Mouse (Mus musculus) lung, postnatal 0 days (tissue): ENCODE results near the gene Gm10722. TPM values are rescaled to one million over a fixed set of nuclear protein-coding genes. Genes with fewer than 3 reads are reported as not detected.
A peak's percentile ranks its signal among the peaks of the same experiment; 100 is the strongest.
"Not testable (repeated sequence)": the region's sequence is repeated elsewhere in the genome, so short reads cannot be mapped to it uniquely, and the experiment has no call there.

Source experiments
- ATAC-seq: fragments of 200-750 bp; cut with Nextera tagmentation; 2 replicates; pipeline ENCODE4 v1.8.0; 2017; ENCODE audit warnings: moderate library complexity
- DNase-seq: peaks from one replicate; pipeline ENCODE4 v3.0.0-alpha.2; 2016; ENCODE audit warnings: low spot score
- H3K27ac ChIP-seq: fragments of 300-500 bp; sonication (generic); 2 replicates; pipeline ENCODE4 v1.5.1; 2014; ENCODE audit warnings: antibody characterized with exemption, mild to moderate bottlenecking, low read length, mixed read lengths
- H3K27me3 ChIP-seq: fragments of 300-500 bp; sonication (generic); replicated peaks from 2 replicates; pipeline ENCODE4 v1.6.1; 2014; ENCODE audit warnings: low read length, mixed read lengths; ENCODE audit not compliant: insufficient read depth
- H3K36me3 ChIP-seq: fragments of 300-500 bp; sonication (generic); 2 replicates; pipeline ENCODE4 v1.6.1; 2014; ENCODE audit warnings: low read length, mixed read lengths; ENCODE audit not compliant: insufficient read depth
- H3K4me1 ChIP-seq: fragments of 300-500 bp; sonication (generic); 2 replicates; pipeline ENCODE4 v1.6.1; 2014; ENCODE audit warnings: antibody characterized with exemption, low read depth, low read length, mixed read lengths; ENCODE audit not compliant: insufficient read depth
- H3K4me2 ChIP-seq: fragments of 300-500 bp; sonication (generic); replicated peaks from 2 replicates; pipeline ENCODE4 v1.6.1; 2014; ENCODE audit warnings: low read depth, mild to moderate bottlenecking, low read length, moderate library complexity, mixed read lengths
- H3K4me3 ChIP-seq: fragments of 300-500 bp; sonication (generic); 2 replicates; pipeline ENCODE4 v1.5.1; 2014; ENCODE audit warnings: low read depth, low read length
- H3K9ac ChIP-seq: fragments of 300-500 bp; sonication (generic); replicated peaks from 2 replicates; pipeline ENCODE4 v1.6.1; 2014; ENCODE audit warnings: low read depth, mild to moderate bottlenecking
- H3K9me3 ChIP-seq: fragments of 300-500 bp; sonication (generic); 2 replicates; pipeline ENCODE4 v1.6.1; 2016; ENCODE audit warnings: low read length, mixed read lengths
- WGBS: fragments of 180-500 bp; shearing (Covaris S2); extraction: QIAGEN DNeasy Blood & Tissue Kit; methylation state at CpG from one replicate; pipeline ENCODE4 v1.1.7; 2014; 5-methylcytosine and 5-hydroxymethylcytosine counted together
- polyA plus RNA-seq: library from polyadenylated mRNA; unstranded; fragments of >200 nt; fragmentation: Nextera tagmentation; extraction: Ambion mirVana; gene quantifications from 2 replicates; pipeline ENCODE4 v1.2.1, GENCODE M21; 2015

Gm10722 gene
- polyA plus RNA-seq, 1 experiment from 2014 or later = not detected

DNA sequence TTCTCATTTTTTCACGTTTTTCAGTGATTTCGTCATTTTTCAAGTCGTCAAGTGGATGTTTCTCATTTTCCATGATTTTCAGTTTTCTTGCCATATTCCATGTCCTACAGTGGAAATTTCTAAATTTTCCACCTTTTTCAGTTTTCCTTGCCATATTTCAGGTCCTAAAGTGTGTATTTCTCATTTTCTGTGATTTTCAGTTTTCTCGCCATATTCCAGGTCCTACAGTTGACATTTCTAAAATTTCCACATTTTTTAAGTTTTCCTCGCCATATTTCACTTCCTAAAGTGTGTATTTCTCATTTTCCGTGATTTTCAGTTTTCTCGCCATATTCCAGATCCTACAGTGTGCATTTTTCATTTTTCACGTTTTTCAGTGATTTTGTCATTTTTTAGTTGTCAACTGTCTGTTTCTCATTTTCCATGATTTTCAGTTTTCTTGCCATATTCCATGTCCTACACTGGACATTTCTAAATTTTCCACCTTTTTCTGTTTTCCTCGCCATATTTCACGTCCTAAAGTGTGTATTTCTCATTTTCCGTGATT lies 12.1 kb downstream of the Gm10722 start, which contains the start of gene Gm10721:
Gm10721 (plus strand) TSS at position 408 of the 547 bp plus-strand sequence.
- H3K4me3 ChIP-seq, H3K4me2 ChIP-seq, H3K36me3 ChIP-seq, H3K9me3 ChIP-seq, H3K9ac ChIP-seq, H3K27ac ChIP-seq, DNase-seq, H3K27me3 ChIP-seq, H3K4me1 ChIP-seq: not testable (repeated sequence)
- WGBS = no CpG with 5 or more reads among the region's 11 CpGs
- peak; percentile 43 for ATAC-seq

DNA sequence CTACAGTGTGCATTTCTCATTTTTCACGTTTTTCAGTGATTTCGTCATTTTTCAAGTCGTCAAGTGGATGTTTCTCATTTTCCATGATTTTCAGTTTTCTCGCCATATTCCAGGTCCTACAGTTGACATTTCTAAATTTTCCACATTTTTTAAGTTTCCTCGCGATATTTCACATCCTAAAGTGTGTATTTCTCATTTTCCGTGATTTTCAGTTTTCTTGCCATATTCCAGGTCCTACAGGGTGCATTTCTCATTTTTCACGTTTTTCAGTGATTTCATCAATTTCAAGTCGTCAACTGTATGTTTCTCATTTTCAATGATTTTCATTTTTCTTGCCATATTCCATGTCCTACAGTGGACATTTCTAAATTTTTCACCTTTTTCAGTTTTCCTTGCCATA lies 14.6 kb downstream of the Gm10722 start, which contains the start of gene Gm10720:
Gm10720 (plus strand) TSS at position 301 of the 400 bp plus-strand sequence.
- H3K4me3 ChIP-seq, H3K4me2 ChIP-seq, H3K36me3 ChIP-seq, H3K9ac ChIP-seq, H3K27me3 ChIP-seq, H3K9me3 ChIP-seq, ATAC-seq, DNase-seq, H3K4me1 ChIP-seq, H3K27ac ChIP-seq: not testable (repeated sequence)
- WGBS = 56% methylated on average over 4 of the region's 9 CpGs

DNA sequence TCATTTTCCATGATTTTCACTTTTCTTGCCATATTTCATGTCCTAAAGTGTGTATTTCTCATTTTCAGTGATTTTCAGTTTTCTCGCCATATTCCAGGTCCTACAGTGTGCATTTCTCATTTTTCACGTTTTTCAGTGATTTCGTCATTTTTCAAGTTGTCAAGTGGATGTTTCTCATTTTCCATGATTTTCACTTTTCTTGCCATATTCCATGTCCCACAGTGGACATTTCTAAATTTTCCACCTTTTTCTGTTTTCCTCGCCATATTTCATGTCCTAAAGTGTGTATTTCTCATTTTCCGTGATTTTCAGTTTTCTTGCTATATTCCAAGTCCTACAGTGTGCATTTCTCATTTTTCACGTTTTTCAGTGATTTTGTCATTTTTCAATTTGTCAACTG lies 15.2 kb downstream of the Gm10722 start:
- H3K27ac ChIP-seq, H3K4me3 ChIP-seq, H3K9ac ChIP-seq, H3K4me1 ChIP-seq, H3K36me3 ChIP-seq, ATAC-seq, DNase-seq, H3K4me2 ChIP-seq, H3K9me3 ChIP-seq, H3K27me3 ChIP-seq: not testable (repeated sequence)
- 61% methylated on average over 5 of the region's 6 CpGs for WGBS

DNA sequence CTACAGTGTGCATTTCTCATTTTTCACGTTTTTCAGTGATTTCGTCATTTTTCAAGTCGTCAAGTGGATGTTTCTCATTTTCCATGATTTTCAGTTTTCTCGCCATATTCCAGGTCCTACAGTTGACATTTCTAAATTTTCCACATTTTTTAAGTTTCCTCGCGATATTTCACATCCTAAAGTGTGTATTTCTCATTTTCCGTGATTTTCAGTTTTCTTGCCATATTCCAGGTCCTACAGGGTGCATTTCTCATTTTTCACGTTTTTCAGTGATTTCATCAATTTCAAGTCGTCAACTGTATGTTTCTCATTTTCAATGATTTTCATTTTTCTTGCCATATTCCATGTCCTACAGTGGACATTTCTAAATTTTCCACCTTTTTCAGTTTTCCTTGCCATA lies 16.4 kb downstream of the Gm10722 start, which contains the start of gene Gm10719:
Gm10719 (plus strand) TSS at position 301 of the 400 bp plus-strand sequence.
- not testable (repeated sequence) for H3K27me3 ChIP-seq, ATAC-seq, H3K9ac ChIP-seq, H3K4me3 ChIP-seq, DNase-seq, H3K4me1 ChIP-seq, H3K36me3 ChIP-seq, H3K4me2 ChIP-seq, H3K27ac ChIP-seq, H3K9me3 ChIP-seq
- WGBS = 100% methylated on average over 1 of the region's 9 CpGs

DNA sequence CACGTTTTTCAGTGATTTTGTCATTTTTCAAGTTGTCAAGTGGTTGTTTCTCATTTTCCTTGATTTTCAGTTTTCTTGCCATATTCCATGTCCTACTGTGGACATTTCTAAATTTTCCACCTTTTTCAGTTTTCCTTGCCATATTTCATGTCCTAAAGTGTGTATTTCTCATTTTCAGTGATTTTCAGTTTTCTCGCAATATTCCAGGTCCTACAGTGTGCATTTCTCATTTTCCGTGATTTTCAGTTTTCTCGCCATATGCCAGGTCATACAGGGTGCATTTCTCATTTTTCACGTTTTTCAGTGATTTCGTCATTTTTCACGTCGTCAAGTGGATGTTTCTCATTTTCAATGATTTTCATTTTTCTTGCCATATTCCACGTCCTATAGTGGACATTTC lies 18.2 kb downstream of the Gm10722 start:
- not testable (repeated sequence) for DNase-seq, H3K36me3 ChIP-seq, ATAC-seq, H3K9me3 ChIP-seq, H3K9ac ChIP-seq, H3K27ac ChIP-seq, H3K27me3 ChIP-seq, H3K4me3 ChIP-seq, H3K4me1 ChIP-seq, H3K4me2 ChIP-seq
- WGBS = 72% methylated on average over 9 of the region's 9 CpGs

DNA sequence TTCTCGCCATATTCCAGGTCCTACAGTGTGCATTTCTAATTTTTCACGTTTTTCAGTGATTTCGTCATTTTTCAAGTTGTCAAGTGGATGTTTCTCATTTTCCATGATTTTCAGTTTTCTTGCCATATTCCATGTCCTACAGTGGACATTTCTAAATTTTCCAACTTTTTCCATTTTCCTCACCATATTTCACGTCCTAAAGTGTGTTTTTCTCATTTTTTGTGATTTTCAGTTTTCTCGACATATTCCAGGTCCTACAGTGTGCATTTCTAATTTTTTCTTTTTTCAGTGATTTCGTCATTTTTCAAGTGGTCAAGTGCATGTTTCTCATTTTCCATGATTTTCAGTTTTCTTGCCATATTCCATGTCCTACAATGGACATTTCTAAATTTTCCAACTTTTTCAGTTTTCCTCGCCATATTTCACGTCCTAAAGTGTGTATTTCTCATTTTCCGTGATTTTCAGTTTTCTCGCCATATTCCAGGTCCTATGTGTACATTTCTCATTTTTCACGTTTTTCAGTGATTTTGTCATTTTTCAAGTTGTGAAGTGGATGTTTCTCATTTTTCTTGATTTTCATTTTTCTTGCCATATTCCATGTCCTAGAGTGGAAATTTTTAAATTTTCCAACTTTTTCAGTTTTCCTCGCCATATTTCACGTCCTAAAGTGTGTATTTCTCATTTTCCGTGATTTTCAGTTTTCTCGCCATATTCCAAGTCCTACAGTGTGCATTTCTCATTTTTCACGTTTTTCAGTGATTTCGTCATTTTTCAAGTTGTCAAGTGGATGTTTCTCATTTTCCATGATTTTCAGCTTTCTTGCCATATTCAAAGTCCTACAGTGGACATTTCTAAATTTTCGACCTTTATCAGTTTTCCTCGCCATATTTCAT lies 19.4 kb downstream of the Gm10722 start:
- not testable (repeated sequence) for H3K4me2 ChIP-seq, DNase-seq, H3K9ac ChIP-seq, H3K27ac ChIP-seq, H3K4me3 ChIP-seq, H3K36me3 ChIP-seq, H3K27me3 ChIP-seq, H3K9me3 ChIP-seq, H3K4me1 ChIP-seq
- ATAC-seq = peak; percentile 50
- 77% methylated on average over 11 of the region's 19 CpGs for WGBS

DNA sequence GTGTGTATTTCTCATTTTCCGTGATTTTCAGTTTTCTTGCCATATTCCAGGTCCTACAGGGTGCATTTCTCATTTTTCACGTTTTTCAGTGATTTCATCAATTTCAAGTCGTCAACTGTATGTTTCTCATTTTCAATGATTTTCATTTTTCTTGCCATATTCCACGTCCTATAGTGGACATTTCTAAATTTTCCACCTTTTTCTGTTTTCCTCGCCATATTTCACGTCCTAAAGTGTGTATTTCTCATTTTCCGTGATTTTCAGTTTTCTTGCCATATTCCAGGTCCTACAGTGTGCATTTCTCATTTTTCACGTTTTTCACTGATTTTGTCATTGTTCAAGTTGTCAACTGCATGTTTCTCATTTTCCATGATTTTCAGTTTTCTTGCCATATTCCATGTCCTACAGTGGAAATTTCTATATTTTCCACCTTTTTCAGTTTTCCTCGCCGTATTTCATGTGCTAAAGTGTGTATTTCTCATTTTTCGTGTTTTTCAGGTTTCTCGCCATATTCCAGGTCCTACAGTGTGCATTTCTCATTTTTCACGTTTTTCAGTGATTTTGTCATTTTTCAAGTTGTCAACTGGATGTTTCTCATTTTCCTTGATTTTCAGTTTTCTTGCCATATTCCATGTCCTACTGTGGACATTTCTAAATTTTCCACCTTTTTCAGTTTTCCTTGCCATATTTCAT lies 21.7 kb downstream of the Gm10722 start:
- H3K27me3 ChIP-seq, H3K27ac ChIP-seq, H3K36me3 ChIP-seq, H3K4me3 ChIP-seq, ATAC-seq, H3K9me3 ChIP-seq, H3K9ac ChIP-seq, H3K4me1 ChIP-seq, H3K4me2 ChIP-seq: not testable (repeated sequence)
- DNase-seq = peak; percentile 4
- 72% methylated on average over 9 of the region's 13 CpGs for WGBS

DNA sequence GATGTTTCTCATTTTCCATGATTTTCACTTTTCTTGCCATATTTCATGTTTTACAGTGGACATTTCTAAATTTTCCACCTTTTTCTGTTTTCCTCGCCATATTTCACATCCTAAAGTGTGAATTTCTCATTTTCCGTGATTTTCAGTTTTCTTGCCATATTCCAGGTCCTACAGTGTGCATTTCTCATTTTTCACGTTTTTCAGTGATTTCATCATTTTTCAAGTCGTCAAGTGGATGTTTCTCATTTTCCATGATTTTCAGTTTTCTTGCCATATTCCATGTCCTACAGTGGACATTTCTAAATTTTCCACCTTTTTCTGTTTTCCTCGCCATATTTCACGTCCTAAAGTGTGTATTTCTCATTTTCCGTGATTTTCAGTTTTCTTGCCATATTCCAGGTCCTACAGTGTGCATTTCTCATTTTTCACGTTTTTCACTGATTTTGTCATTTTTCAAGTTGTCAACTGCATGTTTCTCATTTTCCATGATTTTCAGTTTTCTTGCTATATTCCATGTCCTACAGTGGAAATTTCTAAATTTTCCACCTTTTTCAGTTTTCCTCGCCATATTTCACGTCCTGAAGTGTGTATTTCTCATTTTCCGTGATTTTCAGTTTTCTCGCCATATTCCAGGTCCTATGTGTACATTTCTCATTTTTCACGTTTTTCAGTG lies 22.7 kb downstream of the Gm10722 start, which contains the start of gene Gm10718:
Gm10718 (plus strand) TSS at position 236 of the 673 bp plus-strand sequence.
- WGBS = 73% methylated on average over 9 of the region's 13 CpGs
- not testable (repeated sequence) for ATAC-seq, H3K27ac ChIP-seq, H3K9ac ChIP-seq, H3K4me3 ChIP-seq, H3K4me1 ChIP-seq, H3K27me3 ChIP-seq, H3K36me3 ChIP-seq, H3K4me2 ChIP-seq, DNase-seq, H3K9me3 ChIP-seq
